Mouse (Mus musculus) lung, embryonic 14.5 days (tissue): Measurements from ENCODE around the gene Rasgrf1. TPM values are rescaled to one million over a fixed set of nuclear protein-coding genes. Genes with fewer than 3 reads are reported as not detected.

Experiments
- ATAC-seq: fragments of 200-750 bp; cut with Nextera tagmentation; 2 replicates; pipeline ENCODE4 v1.8.0; 2017; ENCODE audit warnings: mild to moderate bottlenecking, moderate TSS enrichment, moderate library complexity; ENCODE audit not compliant: insufficient read depth
- DNase-seq: peaks from one replicate; pipeline ENCODE4 v3.0.0-alpha.2; 2015
- H3K27ac ChIP-seq: fragments of 300-500 bp; sonication (generic); 2 replicates; pipeline ENCODE4 v1.5.1; 2014; ENCODE audit warnings: low read depth, mild to moderate bottlenecking, moderate library complexity
- H3K27me3 ChIP-seq: fragments of 300-500 bp; sonication (generic); 2 replicates; pipeline ENCODE4 v1.6.1; 2014; ENCODE audit warnings: low read length, control low read depth; ENCODE audit not compliant: insufficient read depth
- H3K36me3 ChIP-seq: fragments of 300-500 bp; sonication (generic); 2 replicates; pipeline ENCODE4 v1.6.1; 2014; ENCODE audit warnings: control low read depth; ENCODE audit not compliant: insufficient read depth
- H3K4me1 ChIP-seq: fragments of 300-500 bp; sonication (generic); 2 replicates; pipeline ENCODE4 v1.6.1; 2014; ENCODE audit warnings: antibody characterized with exemption, control low read depth; ENCODE audit not compliant: insufficient read depth
- H3K4me2 ChIP-seq: fragments of 300-500 bp; sonication (generic); 2 replicates; pipeline ENCODE4 v1.6.1; 2014; ENCODE audit warnings: mild to moderate bottlenecking
- H3K4me3 ChIP-seq: fragments of 300-500 bp; sonication (generic); 2 replicates; pipeline ENCODE4 v1.5.1; 2014; ENCODE audit warnings: low read depth, low read length
- H3K9ac ChIP-seq: fragments of 300-500 bp; sonication (generic); 2 replicates; pipeline ENCODE4 v1.6.1; 2014
- H3K9me3 ChIP-seq: fragments of 300-500 bp; sonication (generic); 2 replicates; pipeline ENCODE4 v1.6.1; 2016; ENCODE audit warnings: low read depth, low read length, control low read depth
- CTCF ChIP-seq: IDR thresholded peaks from 2 replicates; pipeline ENCODE4 v1.5.1; 2016; ENCODE audit warnings: antibody characterized with exemption, low read depth
- WGBS: fragments of 180-500 bp; shearing (Covaris S2); extraction: QIAGEN DNeasy Blood & Tissue Kit; methylation state at CpG from one replicate; pipeline ENCODE4 v1.1.7; 2014; 5-methylcytosine and 5-hydroxymethylcytosine counted together
- polyA plus RNA-seq: library from polyadenylated mRNA; unstranded; fragments of >200 nt; fragmentation: Nextera tagmentation; extraction: Ambion mirVana; gene quantifications from 2 replicates; pipeline ENCODE4 v1.2.1, GENCODE M21; 2014

Gene Rasgrf1
- polyA plus RNA-seq, 1 experiment from 2014 or later, result 0.46 TPM

DNA sequence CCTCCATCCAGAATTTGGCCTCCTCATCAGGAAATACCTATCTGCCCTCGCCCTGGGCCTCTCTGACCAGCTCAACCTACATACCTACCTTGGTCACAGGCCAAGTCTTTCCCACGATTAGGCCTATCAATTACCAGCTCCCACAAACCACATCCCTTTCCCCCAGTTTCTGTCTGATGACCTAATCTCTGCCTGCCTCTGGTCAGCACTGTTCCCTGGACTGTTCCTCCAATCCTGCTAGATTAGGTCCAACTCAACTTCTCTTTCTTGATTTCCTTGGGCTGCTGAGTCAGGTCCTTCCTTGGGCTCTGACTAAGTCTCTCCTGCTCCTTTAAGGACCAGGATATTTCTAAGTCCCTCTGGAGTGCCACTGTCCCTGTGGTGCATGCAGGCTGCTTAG, 157.6 kb downstream of the Rasgrf1 start:
- no peak for ATAC-seq
- no peak overlapping the region for H3K9ac ChIP-seq
- H3K4me2 ChIP-seq, result no peak overlapping the region
- no peaks in the 10 kb centered on the region for H3K27me3 ChIP-seq
- no peak for DNase-seq
- peaks cover 3% of the 10 kb centered on the region; the same call in 1 of the 2 replicates for H3K4me1 ChIP-seq
- no peak for TF ChIP-seq CTCF
- WGBS, result 70% methylated on average over 2 of the region's 2 CpGs
- no peaks in the 10 kb centered on the region for H3K9me3 ChIP-seq
- H3K4me3 ChIP-seq, result no peak overlapping the region
- H3K27ac ChIP-seq, result no peak overlapping the region
- H3K36me3 ChIP-seq, result no peaks in the 10 kb centered on the region

DNA sequence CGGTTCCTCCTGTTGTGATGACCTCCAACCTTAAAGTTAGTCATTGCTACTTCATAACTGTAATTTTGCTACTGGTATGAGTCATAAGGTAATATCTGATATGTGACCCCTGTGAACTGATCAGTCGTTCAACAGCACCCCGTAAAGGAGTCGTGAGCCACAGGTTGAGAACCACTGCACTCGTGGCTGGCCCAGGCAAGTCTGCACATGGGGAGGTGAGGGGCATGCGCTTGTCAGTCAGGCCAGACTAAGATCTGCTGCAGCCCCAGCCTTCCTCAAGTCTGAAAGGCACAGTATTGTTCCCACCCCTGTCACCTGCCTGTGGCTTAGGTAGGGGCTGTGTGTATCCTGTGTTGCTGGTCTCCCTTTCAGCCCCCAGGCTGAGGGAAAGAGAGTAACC, 159.1 kb downstream of the Rasgrf1 start:
- TF ChIP-seq CTCF, result no peak
- ATAC-seq (peak; percentile 16; the same call in 1 of the 2 replicates), DNase-seq (no peak)
- H3K36me3 ChIP-seq, result no peaks in the 10 kb centered on the region
- H3K27me3 ChIP-seq, result no peaks in the 10 kb centered on the region
- H3K9ac ChIP-seq, result no peak overlapping the region
- no peaks in the 10 kb centered on the region for H3K9me3 ChIP-seq
- H3K27ac ChIP-seq, result 0 out of 2 replicates have a peak overlapping the region, but pooled peaks have one; percentile 26
- no peak overlapping the region for H3K4me3 ChIP-seq
- 81% methylated on average over 6 of the region's 6 CpGs for WGBS
- no peak overlapping the region for H3K4me2 ChIP-seq
- peaks cover 3% of the 10 kb centered on the region; the same call in 1 of the 2 replicates for H3K4me1 ChIP-seq

DNA sequence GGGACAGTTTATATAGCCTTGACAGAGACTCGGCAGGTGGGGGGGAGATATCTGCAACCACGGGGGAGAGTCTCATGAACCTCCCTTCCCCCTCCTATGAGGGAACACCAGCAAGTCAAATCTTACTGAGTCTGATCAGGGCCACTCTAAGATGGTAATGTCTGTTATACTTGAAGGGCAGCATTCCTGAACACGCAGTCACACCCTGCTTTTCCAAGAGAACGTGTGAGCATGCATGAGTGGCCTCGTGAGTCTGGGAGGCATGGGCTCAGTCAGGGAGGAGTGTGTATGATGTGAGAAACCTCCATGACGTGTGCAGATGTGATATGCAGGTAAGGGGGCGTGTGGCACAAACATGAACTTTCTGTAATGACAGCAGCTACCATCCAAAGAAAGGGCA, 159.8 kb downstream of the Rasgrf1 start:
- peaks cover 3% of the 10 kb centered on the region; the same call in 1 of the 2 replicates for H3K4me1 ChIP-seq
- H3K27me3 ChIP-seq, result no peaks in the 10 kb centered on the region
- no peaks in the 10 kb centered on the region for H3K9me3 ChIP-seq
- DNase-seq, result peak; percentile 63
- ATAC-seq, result peak; percentile 85
- H3K4me2 ChIP-seq, result no peak overlapping the region
- no peak for TF ChIP-seq CTCF
- H3K27ac ChIP-seq, result no peak overlapping the region; the same call in 1 of the 2 replicates
- H3K36me3 ChIP-seq, result no peaks in the 10 kb centered on the region
- H3K9ac ChIP-seq, result no peak overlapping the region
- WGBS, result 45% methylated on average over 7 of the region's 7 CpGs
- H3K4me3 ChIP-seq, result no peak overlapping the region

DNA sequence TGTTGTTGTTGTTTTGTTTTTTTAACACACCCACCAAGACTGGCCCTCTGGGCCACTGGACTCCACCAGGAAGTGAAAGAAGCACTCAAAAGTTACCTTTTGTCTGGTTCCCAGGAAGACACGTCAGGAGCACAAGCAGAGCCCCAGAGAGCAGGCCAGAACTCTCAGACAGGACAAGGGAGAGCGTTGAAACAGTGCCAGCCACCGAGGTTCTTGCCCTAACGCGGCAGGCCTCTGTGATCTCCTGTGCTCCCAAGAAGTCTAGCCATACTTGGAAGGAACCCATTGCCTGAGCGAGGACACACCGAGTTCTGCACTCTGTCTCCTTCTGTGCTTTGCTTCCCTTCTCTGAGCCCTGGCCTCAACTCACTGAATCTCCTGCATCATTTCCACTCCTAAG, 160.5 kb downstream of the Rasgrf1 start:
- Histone ChIP-seq H3K4me3 (no peak overlapping the region), H3K4me2 (no peak overlapping the region), H3K27ac (no peak overlapping the region), H3K36me3 (no peaks in the 10 kb centered on the region), H3K9ac (no peak overlapping the region), H3K27me3 (no peaks in the 10 kb centered on the region), H3K9me3 (no peaks in the 10 kb centered on the region), H3K4me1 (peaks cover 3% of the 10 kb centered on the region; the same call in 1 of the 2 replicates)
- TF ChIP-seq CTCF, result no peak
- 77% methylated on average over 7 of the region's 7 CpGs for WGBS
- DNase-seq (no peak), ATAC-seq (no peak)

DNA sequence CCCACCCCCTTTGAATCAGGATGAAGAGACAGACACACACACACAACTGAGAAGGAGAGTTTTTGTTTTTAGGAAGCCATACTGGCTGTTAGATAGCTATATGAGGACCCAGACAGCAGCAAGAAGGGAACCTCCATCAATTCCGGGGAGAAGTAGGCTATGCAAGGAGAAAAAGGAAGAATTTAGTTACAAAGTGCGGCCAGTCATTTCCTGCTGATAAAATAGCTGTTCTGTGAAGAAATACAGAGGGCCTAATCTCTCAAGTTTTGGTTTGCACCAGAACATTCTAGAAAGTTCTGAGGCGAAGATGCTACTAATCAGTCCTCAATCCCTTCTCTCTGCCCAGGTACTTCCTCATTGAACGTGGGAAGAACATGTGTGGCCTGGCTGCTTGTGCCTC, 165.6 kb downstream of the Rasgrf1 start:
- Histone ChIP-seq H3K27ac (no peak overlapping the region), H3K4me2 (no peak overlapping the region), H3K27me3 (no peaks in the 10 kb centered on the region), H3K36me3 (no peaks in the 10 kb centered on the region), H3K4me3 (no peak overlapping the region), H3K4me1 (no peaks in the 10 kb centered on the region), H3K9me3 (no peaks in the 10 kb centered on the region), H3K9ac (no peak overlapping the region)
- ATAC-seq, result no peak
- no peak for TF ChIP-seq CTCF
- no peak for DNase-seq
- 62% methylated on average over 4 of the region's 4 CpGs for WGBS

DNA sequence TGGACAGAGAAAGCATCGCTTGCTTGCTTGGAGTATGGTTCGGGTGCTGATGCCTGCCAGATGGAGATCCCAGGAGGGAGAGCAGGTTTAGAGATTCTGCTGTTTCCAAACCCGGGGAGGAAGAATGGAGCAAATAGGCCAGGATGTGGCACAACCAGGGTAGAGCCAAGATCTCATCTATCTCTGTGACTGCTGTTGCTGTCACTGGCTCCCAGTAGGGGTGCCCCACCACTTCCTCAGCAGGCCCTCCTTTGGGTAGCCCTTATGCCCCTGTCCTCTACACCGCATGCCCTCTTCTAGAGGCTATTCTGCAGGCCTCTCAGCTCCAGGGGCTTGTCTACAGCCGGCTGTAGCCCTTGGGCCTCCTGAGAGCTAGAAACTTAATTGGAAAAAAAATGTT, 166.4 kb downstream of the Rasgrf1 start:
- no peaks in the 10 kb centered on the region for H3K36me3 ChIP-seq
- H3K27me3 ChIP-seq, result no peaks in the 10 kb centered on the region
- no peak for TF ChIP-seq CTCF
- no peaks in the 10 kb centered on the region for H3K4me1 ChIP-seq
- no peak; the same call in 1 of the 2 replicates for ATAC-seq
- no peak overlapping the region for H3K4me2 ChIP-seq
- no peak overlapping the region for H3K4me3 ChIP-seq
- 80% methylated on average over 5 of the region's 5 CpGs for WGBS
- H3K9me3 ChIP-seq, result no peaks in the 10 kb centered on the region
- H3K9ac ChIP-seq, result no peak overlapping the region
- DNase-seq, result no peak
- no peak overlapping the region for H3K27ac ChIP-seq

Other genes starting within 250 kb of the Rasgrf1 start
- 90.9 and 91.9 TPM in 2 replicates for gene Tmed3, start 204.8 kb upstream of the Rasgrf1 start, polyA plus RNA-seq
- not detected in 2 replicates for gene Ankrd34c, start 171.4 kb upstream of the Rasgrf1 start, polyA plus RNA-seq
- gene Ctsh, start 144.2 kb downstream of the Rasgrf1 start, polyA plus RNA-seq, result 132 and 177 TPM in 2 replicates
- gene Morf4l1, start 204.9 kb downstream of the Rasgrf1 start, polyA plus RNA-seq, result 416 and 446 TPM in 2 replicates